Mouse (Mus musculus) forebrain, postnatal 0 days (tissue): Measurements from ENCODE around the gene Akirin1. TPM values are rescaled to one million over a fixed set of nuclear protein-coding genes. Genes with fewer than 3 reads are reported as not detected.
A peak's percentile ranks its signal among the peaks of the same experiment; 100 is the strongest.

Source experiments
- ATAC-seq: fragments of 200-750 bp; cut with Nextera tagmentation; 2 replicates; pipeline ENCODE4 v1.8.0; 2017; ENCODE audit warnings: mild to moderate bottlenecking, moderate library complexity
- DNase-seq: peaks from one replicate; pipeline ENCODE4 v3.0.0-alpha.2; 2015
- H3K27ac ChIP-seq: fragments of 300-500 bp; sonication (generic); 2 replicates; pipeline ENCODE4 v1.5.1; 2014; ENCODE audit warnings: low read depth, mild to moderate bottlenecking, antibody characterized with exemption, low read length, moderate library complexity, mixed read lengths
- H3K27me3 ChIP-seq: fragments of 300-500 bp; sonication (generic); 2 replicates; pipeline ENCODE4 v1.6.1; 2014; ENCODE audit warnings: mild to moderate bottlenecking, low read length, mixed read lengths; ENCODE audit not compliant: insufficient read depth
- H3K36me3 ChIP-seq: fragments of 300-500 bp; sonication (generic); 2 replicates; pipeline ENCODE4 v1.6.1; 2014; ENCODE audit warnings: mild to moderate bottlenecking, moderate library complexity; ENCODE audit not compliant: insufficient read depth
- H3K4me1 ChIP-seq: fragments of 300-500 bp; sonication (generic); 2 replicates; pipeline ENCODE4 v1.6.1; 2014; ENCODE audit warnings: antibody characterized with exemption; ENCODE audit not compliant: insufficient read depth
- H3K4me2 ChIP-seq: fragments of 300-500 bp; sonication (generic); 2 replicates; pipeline ENCODE4 v1.6.1; 2014; ENCODE audit warnings: low read depth, mild to moderate bottlenecking, moderate library complexity
- H3K4me3 ChIP-seq: fragments of 300-500 bp; sonication (generic); 2 replicates; pipeline ENCODE4 v1.5.1; 2014; ENCODE audit warnings: low read depth, low read length, mixed read lengths
- H3K9ac ChIP-seq: fragments of 300-500 bp; sonication (generic); 2 replicates; pipeline ENCODE4 v1.6.1; 2014; ENCODE audit warnings: mild to moderate bottlenecking
- H3K9me3 ChIP-seq: fragments of 300-500 bp; sonication (generic); 2 replicates; pipeline ENCODE4 v1.6.1; 2016; ENCODE audit warnings: low read length
- CTCF ChIP-seq: sonication (generic); IDR thresholded peaks from 2 replicates; pipeline ENCODE4 v1.5.1; 2016; ENCODE audit warnings: antibody characterized with exemption, control low read depth, low read depth
- WGBS: fragments of 180-500 bp; shearing (Covaris S2); extraction: QIAGEN DNeasy Blood & Tissue Kit; methylation state at CpG from one replicate; pipeline ENCODE4 v1.1.7; 2014; 5-methylcytosine and 5-hydroxymethylcytosine counted together
- polyA plus RNA-seq: library from polyadenylated mRNA; unstranded; fragments of >200 nt; fragmentation: Nextera tagmentation; extraction: Ambion mirVana; gene quantifications from 2 replicates; pipeline ENCODE4 v1.2.1, GENCODE M21; 2015
- total RNA-seq: library from RNA; depleted of rRNA; stranded (reverse); fragments of >200 nt; gene quantifications from 2 replicates; pipeline ENCODE4 v1.2.3, GENCODE M21; 2014

The Akirin1 gene
- total and polyA plus RNA-seq, 2 experiments from 2014 or later = 64.1 to 69.0 TPM

- DNase-seq (no peak), ATAC-seq (no peak)
- no peak overlapping the region for H3K27ac ChIP-seq
- H3K4me2 ChIP-seq = no peak overlapping the region
- TF ChIP-seq CTCF = no peak
- 62% methylated on average over 4 of the region's 4 CpGs for WGBS
- H3K27me3 ChIP-seq = no peaks in the 10 kb centered on the region
- H3K4me1 ChIP-seq = no peaks in the 10 kb centered on the region
- no peaks in the 10 kb centered on the region for H3K36me3 ChIP-seq
- no peak overlapping the region for H3K4me3 ChIP-seq
- H3K9me3 ChIP-seq = no peaks in the 10 kb centered on the region
- no peak overlapping the region for H3K9ac ChIP-seq
Observed at GRCm38 (mm10) chr4:123768234-123768633, 18.1 kb upstream of the Akirin1 start.

DNA sequence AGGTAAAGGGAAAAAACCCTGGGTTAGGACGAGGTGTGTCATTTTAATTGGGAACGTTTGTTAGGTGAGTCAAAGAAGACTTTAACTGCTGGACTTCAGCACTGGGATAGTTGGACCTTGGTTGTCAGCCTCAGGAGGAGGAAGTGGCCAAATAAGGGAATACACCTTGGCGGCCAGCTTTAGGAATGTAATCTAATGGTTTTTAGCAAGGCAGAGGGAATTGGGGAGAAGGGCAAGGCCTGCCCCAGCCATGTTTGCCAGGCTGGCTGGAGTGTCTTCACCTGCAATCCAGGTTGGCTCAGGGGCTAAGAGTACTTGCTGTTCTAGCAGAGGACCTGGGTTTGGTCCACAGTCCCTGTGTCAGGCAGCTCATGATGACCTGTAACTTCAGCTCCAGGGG, 17.7 kb upstream of the Akirin1 start:
- H3K4me1 ChIP-seq = no peaks in the 10 kb centered on the region
- H3K4me3 ChIP-seq = no peak overlapping the region
- ATAC-seq = no peak
- no peaks in the 10 kb centered on the region for H3K9me3 ChIP-seq
- H3K36me3 ChIP-seq = no peaks in the 10 kb centered on the region
- no peak overlapping the region for H3K27ac ChIP-seq
- H3K9ac ChIP-seq = no peak overlapping the region
- WGBS = 86% methylated on average over 3 of the region's 3 CpGs
- H3K4me2 ChIP-seq = no peak overlapping the region
- no peak for TF ChIP-seq CTCF
- DNase-seq = no peak
- H3K27me3 ChIP-seq = no peaks in the 10 kb centered on the region

- TF ChIP-seq CTCF = no peak
Observed at GRCm38 (mm10) chr4:123765071-123765470, 14.9 kb upstream of the Akirin1 start.

DNA sequence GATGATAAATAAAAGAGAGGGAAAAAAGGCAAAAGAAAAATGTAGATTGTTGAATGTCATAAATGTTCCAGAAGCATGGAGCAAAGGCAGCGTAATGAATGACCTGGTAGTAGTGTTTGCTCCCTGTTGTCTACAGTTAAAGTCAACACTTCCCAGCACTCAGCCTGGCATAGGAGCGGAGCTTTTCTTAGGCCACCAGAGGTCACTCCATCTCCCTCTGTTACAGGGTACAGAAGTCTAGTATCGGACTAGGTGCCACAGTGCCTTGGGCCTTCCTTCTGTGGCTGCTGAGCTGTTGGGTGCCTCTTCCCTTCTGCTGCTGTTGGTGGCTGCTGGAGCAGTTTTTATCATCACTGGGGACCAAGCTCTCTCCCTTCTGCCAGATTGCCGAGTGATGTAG, 8.2 kb upstream of the Akirin1 start:
- H3K9ac ChIP-seq = no peak overlapping the region
- no peaks in the 10 kb centered on the region for H3K27me3 ChIP-seq
- peak; percentile 3 for DNase-seq
- H3K4me1 ChIP-seq = no peaks in the 10 kb centered on the region
- TF ChIP-seq CTCF = peak; percentile 46
- ATAC-seq = no peak
- H3K27ac ChIP-seq = no peak overlapping the region
- H3K36me3 ChIP-seq = no peaks in the 10 kb centered on the region
- no peaks in the 10 kb centered on the region for H3K9me3 ChIP-seq
- 54% methylated on average over 4 of the region's 4 CpGs for WGBS
- H3K4me2 ChIP-seq = no peak overlapping the region
- H3K4me3 ChIP-seq = no peak overlapping the region

More at GRCm38 (mm10) chr4:123765071-123765470, 14.9 kb upstream of the Akirin1 start:
- no peak overlapping the region for H3K27ac ChIP-seq
- no peak for ATAC-seq
- H3K4me3 ChIP-seq = no peak overlapping the region
- no peaks in the 10 kb centered on the region for H3K27me3 ChIP-seq
- no peak overlapping the region for H3K9ac ChIP-seq
- H3K4me2 ChIP-seq = no peak overlapping the region
- 78% methylated on average over 6 of the region's 6 CpGs for WGBS
- H3K9me3 ChIP-seq = no peaks in the 10 kb centered on the region
- H3K4me1 ChIP-seq = no peaks in the 10 kb centered on the region
- H3K36me3 ChIP-seq = no peaks in the 10 kb centered on the region
- DNase-seq = no peak

GRCm38 (mm10) chr4:123750707-123751312, 665 bp upstream of the Akirin1 start:
- Histone ChIP-seq H3K27ac (peak overlapping the region; percentile 68), H3K9me3 (no peaks in the 10 kb centered on the region), H3K27me3 (no peaks in the 10 kb centered on the region), H3K4me2 (peak overlapping the region; percentile 63), H3K36me3 (no peaks in the 10 kb centered on the region), H3K4me3 (peak overlapping the region; percentile 94), H3K4me1 (peaks cover 4% of the 10 kb centered on the region; the same call in 1 of the 2 replicates), H3K9ac (peak overlapping the region; percentile 46)
- DNase-seq (peak; percentile 49), ATAC-seq (no peak)
- WGBS = 0% methylated on average over 8 of the region's 8 CpGs
- no peak for TF ChIP-seq CTCF

DNA sequence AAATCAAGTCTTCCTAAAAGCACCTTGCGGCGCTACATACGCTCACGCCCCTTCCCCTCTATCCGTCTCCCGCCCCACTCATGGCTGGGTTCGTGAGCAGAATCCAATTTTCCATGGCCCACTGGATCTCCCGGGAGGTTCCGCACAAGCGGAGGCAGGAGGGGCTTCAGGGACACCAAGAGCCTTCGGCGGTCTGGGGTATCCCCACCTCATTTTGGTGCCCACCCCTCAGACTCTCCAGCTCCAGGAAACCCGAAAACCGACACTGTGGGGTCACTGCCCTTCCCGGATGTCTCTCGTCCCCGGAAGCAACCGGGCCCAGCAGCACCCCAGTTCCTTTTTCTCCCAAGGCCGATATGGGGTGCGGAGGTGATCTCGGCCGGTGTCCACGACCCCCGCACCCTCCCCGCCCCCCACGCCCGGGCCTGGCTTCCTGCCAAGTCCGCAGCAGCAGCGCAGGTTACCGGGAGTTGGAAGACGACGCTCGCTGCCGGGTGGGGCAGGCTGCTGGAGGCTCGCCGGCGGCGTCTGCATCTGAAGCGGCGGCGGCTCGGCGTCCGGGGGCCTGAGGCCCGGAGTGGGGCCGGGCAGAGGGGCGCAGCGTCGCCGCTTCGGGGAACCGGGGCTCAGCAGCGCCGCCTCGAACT, 538 bp downstream of the Akirin1 start:
- no peak for TF ChIP-seq CTCF
- 2% methylated on average over 55 of the region's 55 CpGs for WGBS
- no peaks in the 10 kb centered on the region for H3K9me3 ChIP-seq
- H3K4me3 ChIP-seq = peak overlapping the region; percentile 94
- H3K27ac ChIP-seq = peak overlapping the region; percentile 84
- H3K36me3 ChIP-seq = no peaks in the 10 kb centered on the region
- peak; percentile 61 for DNase-seq
- ATAC-seq = peak; percentile 63
- peak overlapping the region; percentile 63 for H3K4me2 ChIP-seq
- H3K4me1 ChIP-seq = peaks cover 4% of the 10 kb centered on the region; the same call in 1 of the 2 replicates
- peak overlapping the region; percentile 75 for H3K9ac ChIP-seq
- no peaks in the 10 kb centered on the region for H3K27me3 ChIP-seq

GRCm38 (mm10) chr4:123748726-123749415, 1.3 kb downstream of the Akirin1 start:
- peak; percentile 21; the same call in 1 of the 2 replicates for TF ChIP-seq CTCF

More at GRCm38 (mm10) chr4:123748726-123749415, 1.3 kb downstream of the Akirin1 start:
- Histone ChIP-seq H3K36me3 (no peaks in the 10 kb centered on the region), H3K4me1 (peaks cover 4% of the 10 kb centered on the region; the same call in 1 of the 2 replicates), H3K9ac (peak overlapping the region; percentile 75), H3K27me3 (no peaks in the 10 kb centered on the region), H3K9me3 (no peaks in the 10 kb centered on the region), H3K4me3 (peak overlapping the region; percentile 94), H3K4me2 (peak overlapping the region; percentile 63), H3K27ac (peak overlapping the region; percentile 84)
- WGBS = 9% methylated on average over 10 of the region's 10 CpGs
- ATAC-seq (no peak), DNase-seq (no peak)
